Mouse (Mus musculus) heart, embryonic 12.5 days (tissue): ENCODE measurements around the gene Raet1e. TPM values are rescaled to one million over a fixed set of nuclear protein-coding genes. Genes with fewer than 3 reads are reported as not detected.
A peak's percentile ranks its signal among the peaks of the same experiment; 100 is the strongest.
"Not testable (repeated sequence)": the region's sequence is repeated elsewhere in the genome, so short reads cannot be mapped to it uniquely, and the experiment has no call there.

Experiments
- ATAC-seq: fragments of 200-750 bp; cut with Nextera tagmentation; 2 replicates; pipeline ENCODE4 v1.8.0; 2017; ENCODE audit warnings: moderate TSS enrichment, moderate library complexity; ENCODE audit not compliant: insufficient number of reproducible peaks, low FRiP score
- H3K27ac ChIP-seq: fragments of 300-500 bp; sonication (generic); 2 replicates; pipeline ENCODE4 v1.5.1; 2016; ENCODE audit warnings: mild to moderate bottlenecking, moderate library complexity; ENCODE audit not compliant: poor library complexity, severe bottlenecking
- H3K27me3 ChIP-seq: fragments of 300-500 bp; sonication (generic); replicated peaks from 2 replicates; pipeline ENCODE4 v1.6.1; 2016; ENCODE audit warnings: mild to moderate bottlenecking, moderate library complexity
- H3K36me3 ChIP-seq: fragments of 300-500 bp; sonication (generic); 2 replicates; pipeline ENCODE4 v1.6.1; 2016; ENCODE audit warnings: mild to moderate bottlenecking, moderate library complexity
- H3K4me1 ChIP-seq: fragments of 300-500 bp; sonication (generic); replicated peaks from 2 replicates; pipeline ENCODE4 v1.6.1; 2016; ENCODE audit warnings: mild to moderate bottlenecking
- H3K4me2 ChIP-seq: fragments of 300-500 bp; sonication (generic); 2 replicates; pipeline ENCODE4 v1.6.1; 2016; ENCODE audit warnings: mild to moderate bottlenecking, moderate library complexity
- H3K4me3 ChIP-seq: fragments of 300-500 bp; sonication (generic); 2 replicates; pipeline ENCODE4 v1.5.1; 2016; ENCODE audit warnings: mild to moderate bottlenecking
- H3K9ac ChIP-seq: fragments of 300-500 bp; sonication (generic); 2 replicates; pipeline ENCODE4 v1.6.1; 2016; ENCODE audit warnings: mild to moderate bottlenecking, moderate library complexity
- H3K9me3 ChIP-seq: fragments of 300-500 bp; sonication (generic); replicated peaks from 2 replicates; pipeline ENCODE4 v1.6.1; 2016; ENCODE audit warnings: mild to moderate bottlenecking, moderate library complexity
- WGBS: fragments of 180-500 bp; shearing (Covaris S2); methylation state at CpG from one replicate; pipeline ENCODE4 v1.1.7; 2016; 5-methylcytosine and 5-hydroxymethylcytosine counted together
- polyA plus RNA-seq: library from polyadenylated mRNA; unstranded; fragments of >200 nt; fragmentation: Nextera tagmentation; extraction: Ambion mirVana; gene quantifications from 2 replicates; pipeline ENCODE4 v1.2.1, GENCODE M21; 2016

Gene Raet1e
- polyA plus RNA-seq, 1 experiment from 2014 or later, result 4.3 TPM

DNA sequence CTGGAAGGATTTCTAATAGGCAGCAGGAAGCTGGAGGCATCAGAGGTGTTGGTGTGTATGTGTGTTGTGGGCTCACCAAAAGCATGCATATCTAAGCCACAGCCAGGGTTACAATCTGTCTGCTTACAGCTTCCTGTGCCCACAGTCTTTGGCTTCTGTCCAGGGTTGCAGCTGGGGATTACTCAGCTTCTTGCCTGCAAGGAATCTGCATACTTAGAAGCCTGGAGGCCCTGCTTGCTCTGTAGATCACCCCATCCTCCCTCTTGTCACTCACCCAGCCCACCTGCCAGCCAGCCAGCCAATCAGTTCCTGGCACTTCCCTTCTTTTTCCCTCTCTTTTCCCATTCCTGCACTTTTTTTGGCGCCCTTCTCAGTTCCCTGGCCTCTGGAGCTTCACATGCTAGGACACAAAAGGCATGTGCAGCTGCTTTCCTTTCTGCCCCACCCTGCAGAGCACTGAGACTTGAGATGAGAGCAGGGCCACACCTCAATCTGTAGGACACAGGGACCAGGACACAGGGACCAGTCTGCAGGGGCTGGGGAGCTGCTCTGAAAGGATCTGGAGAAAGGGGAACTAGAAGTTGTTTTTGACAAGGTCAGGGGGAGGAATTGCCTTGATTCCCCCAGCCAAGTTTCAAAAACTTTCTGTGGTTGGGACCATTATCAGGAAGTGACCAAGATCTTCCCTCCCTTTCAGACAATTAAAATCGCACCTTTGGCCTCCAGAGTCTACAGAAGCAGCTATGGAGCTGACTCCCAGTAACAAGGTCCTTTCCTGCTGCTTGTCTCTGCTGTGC, 234.9 kb downstream of the Raet1e start:
- WGBS, result no CpG with 5 or more reads among the region's 2 CpGs
- ATAC-seq, result 0 out of 2 replicates have a peak, but pooled peaks have one; percentile 36
- H3K9me3 ChIP-seq, result not testable (repeated sequence)

DNA sequence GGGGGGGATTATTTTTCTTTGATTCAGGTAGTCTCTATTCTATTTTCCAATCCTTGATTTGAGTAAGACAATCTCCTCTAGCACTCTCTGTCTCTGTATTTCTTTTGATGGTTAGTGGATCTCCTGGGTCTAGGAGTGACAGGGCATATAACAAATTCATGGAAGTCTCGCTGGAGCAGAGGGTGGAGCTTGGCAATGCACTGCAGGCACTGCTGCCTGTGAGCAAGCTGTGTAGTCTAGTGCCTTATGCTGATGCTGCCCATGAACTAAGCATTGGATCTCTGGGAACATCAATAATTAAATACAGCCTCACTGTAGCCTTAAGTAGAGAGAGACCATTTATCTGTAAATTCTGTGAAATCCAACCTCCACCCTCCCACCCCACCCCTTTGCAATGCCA, 238.3 kb downstream of the Raet1e start:
- not testable (repeated sequence) for H3K9ac ChIP-seq, H3K36me3 ChIP-seq, H3K4me2 ChIP-seq, H3K27ac ChIP-seq, H3K9me3 ChIP-seq, H3K27me3 ChIP-seq, ATAC-seq, H3K4me3 ChIP-seq, H3K4me1 ChIP-seq
- 36% methylated on average over 1 of the region's 1 CpGs for WGBS

More for the DNA sequence above, 234.9 kb downstream of the Raet1e start:
- H3K4me2 ChIP-seq, H3K27ac ChIP-seq, H3K9ac ChIP-seq, H3K4me1 ChIP-seq, H3K36me3 ChIP-seq, H3K4me3 ChIP-seq, H3K27me3 ChIP-seq: not testable (repeated sequence)

DNA sequence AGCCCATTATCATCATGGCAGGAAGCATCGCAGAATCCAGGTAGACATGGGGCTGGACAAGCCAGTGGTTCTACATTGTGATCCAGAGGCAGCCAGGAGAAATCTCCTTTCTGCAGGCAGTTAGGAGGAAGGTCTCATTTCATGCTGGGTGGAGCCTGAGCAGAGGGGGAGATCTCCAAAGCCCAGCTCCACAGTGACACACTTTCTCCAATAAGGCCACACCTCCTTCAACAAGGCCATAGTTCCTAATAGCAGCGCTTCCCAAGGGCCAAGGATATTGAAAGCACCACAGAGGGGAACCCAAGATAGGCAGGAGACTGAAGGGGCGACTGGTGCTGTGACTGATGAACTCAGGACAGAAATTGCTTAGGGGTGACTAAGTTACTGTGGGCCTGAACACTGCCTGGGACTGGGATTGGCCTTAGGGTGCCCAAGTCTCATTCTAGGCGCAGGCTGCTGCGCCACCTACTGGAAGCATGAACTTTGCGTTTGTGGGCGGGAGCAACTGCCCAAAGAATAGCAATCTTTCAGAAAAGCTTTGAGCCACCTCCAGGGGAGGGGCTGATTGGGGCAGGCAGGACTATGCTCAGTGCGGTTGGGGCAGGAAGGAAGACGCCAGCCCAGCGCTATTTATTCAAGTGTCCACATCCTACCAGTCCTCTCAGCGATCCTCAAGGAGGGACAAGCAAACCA, 244.0 kb downstream of the Raet1e start:
- not testable (repeated sequence) for H3K27me3 ChIP-seq, H3K4me1 ChIP-seq, H3K4me2 ChIP-seq, H3K4me3 ChIP-seq, H3K9me3 ChIP-seq, H3K9ac ChIP-seq, H3K36me3 ChIP-seq, H3K27ac ChIP-seq
- peak; percentile 72 for ATAC-seq
- 2% methylated on average over 9 of the region's 11 CpGs for WGBS

DNA sequence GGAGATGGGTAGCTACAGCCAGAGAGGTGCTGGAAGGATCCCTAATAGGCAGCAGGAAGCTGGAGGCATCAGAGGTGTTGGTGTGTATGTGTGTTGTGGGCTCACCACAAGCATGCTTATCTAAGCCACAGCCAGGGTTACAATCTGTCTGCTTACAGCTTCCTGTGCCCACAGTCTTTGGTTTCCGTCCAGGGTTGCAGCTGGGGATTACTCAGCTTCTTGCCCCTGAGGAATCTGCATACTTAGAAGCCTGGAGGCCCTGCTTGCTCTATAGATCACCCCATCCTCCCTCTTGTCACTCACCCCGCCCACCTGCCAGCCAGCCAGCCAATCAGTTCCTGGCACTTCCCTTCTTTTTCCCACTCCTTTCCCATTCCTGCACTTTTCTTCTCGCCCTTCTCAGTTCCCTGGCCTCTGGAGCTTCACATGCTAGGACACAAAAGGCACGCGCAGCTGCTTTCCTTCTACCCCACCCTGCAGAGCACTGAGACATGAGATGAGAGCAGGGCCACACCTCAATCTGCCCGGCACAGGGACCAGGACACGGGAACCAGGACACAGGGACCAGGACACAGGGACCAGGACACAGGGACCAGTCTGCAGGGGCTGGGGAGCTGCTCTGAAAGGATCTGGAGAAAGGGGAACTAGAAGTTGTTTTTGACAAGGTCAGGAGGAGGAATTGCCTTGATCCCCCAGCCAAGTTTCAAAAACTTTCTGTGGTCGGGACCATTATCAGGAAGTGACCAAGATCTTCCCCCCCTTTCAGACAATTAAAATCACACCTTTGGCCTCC, 255.5 kb downstream of the Raet1e start:
- H3K36me3 ChIP-seq, H3K27me3 ChIP-seq, H3K9ac ChIP-seq, H3K4me1 ChIP-seq, H3K4me3 ChIP-seq, H3K9me3 ChIP-seq, H3K4me2 ChIP-seq, H3K27ac ChIP-seq: not testable (repeated sequence)
- 0 out of 2 replicates have a peak, but pooled peaks have one; percentile 42 for ATAC-seq
- WGBS, result 10% methylated on average over 1 of the region's 8 CpGs

Other genes with a start within 250 kb of the Raet1e start
- gene 4930444G20Rik, start 90.5 kb upstream of the Raet1e start, polyA plus RNA-seq, result not detected in 2 replicates
- gene E030030I06Rik, start 9.3 kb upstream of the Raet1e start, polyA plus RNA-seq, result 14.8 TPM in 2 replicates
- gene H60b, start within 50 bp of the Raet1e start, polyA plus RNA-seq, result 0.35 and 0.55 TPM in 2 replicates
- gene Raet1d, start 202.0 kb downstream of the Raet1e start, polyA plus RNA-seq, result 10.6 and 11.5 TPM in 2 replicates